Mouse (Mus musculus) kidney, adult 18-20 months (tissue): ENCODE data around the gene Cdk8.

Experiments
- DNase-seq: peaks from one replicate; pipeline ENCODE4 v3.0.0; 2021

Cdk8 gene

DNA sequence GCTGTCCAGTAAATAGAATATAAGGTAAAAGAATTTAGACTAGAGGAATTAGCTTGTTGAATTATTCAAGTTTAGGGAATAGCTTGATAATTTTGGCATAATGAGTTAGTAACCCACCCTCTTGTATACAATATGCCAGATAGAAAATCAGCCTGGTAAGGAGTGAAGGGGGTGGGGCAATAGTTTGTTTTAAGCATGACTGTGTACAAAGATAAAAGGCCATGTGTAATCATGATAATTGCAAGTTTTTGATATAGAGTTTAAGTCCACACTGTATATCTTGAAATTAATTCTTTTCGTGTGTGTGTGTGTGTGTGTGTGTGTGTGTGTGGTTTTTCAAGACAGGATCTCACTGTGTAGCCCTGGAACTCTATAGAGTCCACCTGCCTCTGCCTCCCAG, 3.3 kb downstream of the Cdk8 start:
- DNase-seq: no peak

DNA sequence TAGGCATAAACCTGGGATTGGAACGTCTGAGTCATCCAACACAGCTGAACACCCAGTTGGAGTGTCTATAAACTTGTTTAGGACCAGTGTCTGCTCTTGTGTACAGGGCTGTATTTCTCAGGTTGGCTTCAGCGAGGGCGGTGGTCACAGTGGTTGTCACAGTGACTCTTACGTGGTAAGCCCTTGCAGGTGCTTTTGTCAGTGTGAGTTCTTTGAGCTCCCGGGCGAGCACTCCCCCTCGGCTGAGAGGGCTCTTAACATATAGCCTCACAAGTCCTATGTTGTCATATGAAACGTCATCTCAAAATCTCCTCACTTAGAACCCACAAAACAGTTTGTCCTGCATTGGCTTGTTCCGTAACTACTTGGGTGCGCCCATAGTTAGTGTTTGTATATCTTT, 7.2 kb downstream of the Cdk8 start:
- DNase-seq: no peak

DNA sequence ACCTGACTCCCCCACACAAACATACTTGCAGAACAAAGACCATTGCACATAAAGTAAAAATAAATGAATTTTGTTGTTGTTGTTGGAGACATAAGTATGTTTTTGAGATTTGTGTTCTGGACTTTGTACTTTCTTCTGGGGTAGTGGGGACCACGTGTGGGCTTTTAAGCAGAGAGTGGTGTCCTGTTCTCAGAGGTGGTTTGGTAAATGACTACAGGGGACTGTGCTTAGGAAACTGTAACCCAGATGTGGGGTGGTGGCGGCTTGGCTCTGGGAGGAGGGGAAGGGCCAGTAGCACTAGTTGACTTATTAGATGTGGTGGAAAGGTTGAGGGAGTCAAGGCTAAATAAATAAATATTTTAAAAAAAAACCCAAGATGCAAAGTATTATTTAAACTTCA, 9.7 kb downstream of the Cdk8 start:
- no peak for DNase-seq

DNA sequence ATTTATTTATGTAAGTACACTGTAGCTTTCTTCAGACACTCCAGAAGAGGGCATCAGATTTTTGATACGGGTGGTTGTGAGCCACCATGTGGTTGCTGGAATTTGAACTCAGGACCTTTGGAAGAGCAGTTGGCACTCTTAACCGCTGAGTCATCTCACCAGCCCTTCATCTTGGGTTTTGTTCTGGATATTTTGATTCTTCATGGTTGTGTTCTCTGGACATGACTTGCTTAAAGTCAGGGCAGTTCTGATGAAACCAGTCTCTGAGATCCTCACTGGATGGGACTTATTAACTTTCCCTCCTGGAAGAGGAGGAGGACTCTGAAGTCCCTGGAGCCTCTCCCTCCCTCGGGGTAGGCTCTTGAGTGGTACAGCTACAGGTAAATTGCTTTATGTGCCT, 10.2 kb downstream of the Cdk8 start:
- DNase-seq: no peak

DNA sequence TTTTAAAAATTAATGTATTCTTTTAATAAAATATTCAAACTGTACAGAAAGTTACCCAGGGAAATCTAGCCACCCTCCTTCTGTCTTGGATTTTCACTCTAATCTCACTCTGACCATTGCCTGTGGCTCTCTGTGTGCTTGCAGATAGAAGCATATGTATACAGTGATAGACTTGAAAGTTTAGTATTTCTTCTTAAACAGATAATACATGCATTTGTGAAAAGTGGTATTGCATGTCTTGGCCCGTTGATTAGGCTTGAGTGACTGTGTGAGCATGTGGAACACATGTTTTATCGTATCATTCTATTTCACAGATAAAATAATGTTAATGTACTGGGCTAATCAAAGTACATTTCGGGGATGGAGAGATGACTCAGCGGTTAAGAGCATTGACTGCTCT, 14.2 kb downstream of the Cdk8 start:
- DNase-seq: no peak

DNA sequence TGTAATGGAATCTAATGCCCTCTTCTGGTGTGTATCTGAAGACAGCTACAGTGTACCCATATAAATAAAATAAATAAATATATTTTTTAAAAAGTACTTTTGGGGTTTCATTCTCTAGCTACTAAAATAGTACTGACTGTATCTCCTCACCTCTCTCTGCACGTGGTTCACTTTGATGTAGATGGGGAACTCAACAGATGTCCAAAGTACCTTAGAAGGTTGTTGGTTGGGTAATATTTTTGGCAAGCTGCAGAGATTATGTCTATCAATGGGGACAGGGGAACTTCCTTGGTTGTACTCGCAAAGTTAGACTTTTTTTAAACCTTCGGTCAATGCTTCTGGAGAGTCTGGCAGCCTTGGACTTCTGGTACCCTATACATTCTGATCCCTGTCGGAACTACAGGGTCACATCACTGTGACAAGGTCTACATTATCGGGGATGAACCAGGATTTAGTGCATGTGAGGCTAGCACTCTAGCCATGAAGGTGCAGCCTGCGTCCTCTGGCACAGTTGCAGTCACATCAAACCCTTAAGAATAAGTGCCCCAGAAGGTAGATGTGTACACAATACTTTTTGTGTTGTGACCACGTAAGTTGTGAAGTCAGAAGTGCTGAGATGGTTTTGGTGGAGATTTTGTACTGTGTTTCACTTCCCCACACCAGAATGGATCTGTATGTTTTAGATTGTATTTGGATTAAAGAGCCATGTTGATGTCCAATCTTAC, 14.8 kb downstream of the Cdk8 start:
- DNase-seq: no peak

DNA sequence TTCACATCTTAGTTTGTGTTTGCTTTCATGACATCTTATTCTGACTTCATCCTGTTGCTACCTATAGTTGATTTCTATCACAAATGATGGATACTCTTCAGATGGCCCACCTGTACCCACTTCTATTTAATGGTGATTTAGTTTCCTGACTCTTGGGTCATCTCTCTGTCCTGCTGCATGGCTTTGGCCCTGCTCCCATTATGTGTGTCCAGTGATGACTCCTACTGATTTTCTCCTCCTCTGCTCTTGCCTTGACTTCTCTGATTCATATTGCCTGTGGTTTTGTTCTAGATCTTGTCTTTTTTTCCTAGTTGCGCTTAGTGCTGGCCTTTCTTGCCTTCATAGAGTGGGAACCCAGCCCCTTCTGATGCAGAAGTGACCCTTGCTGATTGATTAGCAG, 15.4 kb downstream of the Cdk8 start:
- no peak for DNase-seq

DNA sequence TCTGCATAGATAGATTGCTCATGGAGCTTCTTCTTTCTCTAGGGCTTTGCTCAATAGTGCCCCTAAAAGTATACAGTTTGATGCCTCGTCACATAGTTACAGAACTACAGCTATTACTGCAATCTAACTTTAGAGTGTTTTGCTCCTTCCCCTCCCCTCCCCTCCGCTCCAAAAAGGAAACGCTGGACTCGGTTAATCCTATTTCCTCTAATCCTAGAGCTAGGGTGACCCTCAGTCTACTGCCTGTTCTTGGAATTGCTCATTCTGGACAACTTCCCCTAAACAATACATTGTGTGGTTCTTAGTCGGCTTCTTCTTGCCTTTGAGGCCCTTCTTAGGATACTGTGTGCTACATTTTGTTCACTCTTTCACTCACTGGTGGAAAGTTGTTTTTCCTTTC, 16.7 kb downstream of the Cdk8 start:
- DNase-seq: no peak

DNA sequence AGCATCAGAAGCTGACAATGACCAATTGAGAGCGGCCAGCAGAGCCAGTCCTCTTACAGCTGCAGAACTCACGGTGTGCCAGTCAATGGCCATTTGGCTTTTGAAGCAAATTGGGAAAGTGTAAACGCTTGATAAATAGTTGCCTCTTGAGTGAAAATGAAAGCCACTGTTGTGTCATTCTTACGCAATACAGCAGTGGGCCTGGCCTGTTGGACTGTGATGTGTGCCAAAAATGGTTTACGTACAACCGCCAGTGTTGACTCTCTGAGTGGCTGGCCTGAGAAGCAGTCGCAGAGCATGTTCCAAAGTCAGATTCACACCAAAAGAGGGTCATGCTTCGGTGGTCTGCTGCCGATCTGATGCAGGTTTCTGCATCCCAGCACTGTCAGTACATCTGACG, 17.7 kb downstream of the Cdk8 start:
- DNase-seq: no peak

DNA sequence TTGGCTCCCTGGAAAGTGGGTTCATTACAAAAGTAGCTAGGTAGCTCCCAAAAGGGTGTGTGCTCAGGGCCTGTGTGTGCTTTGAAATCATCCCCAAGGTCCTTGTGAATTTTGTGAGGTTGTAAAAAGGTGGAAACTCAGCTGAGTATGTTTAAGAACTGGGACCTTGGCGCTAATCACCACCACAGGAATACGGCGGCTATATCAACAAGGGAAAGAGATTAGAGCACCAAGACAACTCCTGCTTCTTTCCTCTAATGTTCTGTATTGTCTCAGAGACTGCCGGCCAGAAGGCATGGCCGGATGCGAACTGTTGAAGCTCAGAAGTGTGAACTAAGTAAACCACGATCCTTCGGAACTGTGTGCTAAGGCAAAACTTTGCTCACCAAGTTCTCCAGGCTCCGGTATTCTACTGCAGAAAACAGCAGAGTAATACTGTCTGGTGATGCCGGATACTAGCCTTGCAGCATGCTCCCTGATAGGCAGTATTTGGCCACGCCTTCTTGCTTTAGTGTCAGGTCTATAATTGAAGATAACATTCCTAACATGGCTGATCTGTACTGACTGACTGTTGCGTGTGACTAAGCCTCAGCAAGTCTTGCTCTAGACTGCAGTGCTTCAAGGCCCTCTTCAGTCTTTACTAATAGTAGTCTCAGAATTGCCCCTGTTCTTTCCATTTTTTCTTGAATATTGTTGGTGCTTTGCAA, 19.5 kb downstream of the Cdk8 start:
- DNase-seq: no peak

DNA sequence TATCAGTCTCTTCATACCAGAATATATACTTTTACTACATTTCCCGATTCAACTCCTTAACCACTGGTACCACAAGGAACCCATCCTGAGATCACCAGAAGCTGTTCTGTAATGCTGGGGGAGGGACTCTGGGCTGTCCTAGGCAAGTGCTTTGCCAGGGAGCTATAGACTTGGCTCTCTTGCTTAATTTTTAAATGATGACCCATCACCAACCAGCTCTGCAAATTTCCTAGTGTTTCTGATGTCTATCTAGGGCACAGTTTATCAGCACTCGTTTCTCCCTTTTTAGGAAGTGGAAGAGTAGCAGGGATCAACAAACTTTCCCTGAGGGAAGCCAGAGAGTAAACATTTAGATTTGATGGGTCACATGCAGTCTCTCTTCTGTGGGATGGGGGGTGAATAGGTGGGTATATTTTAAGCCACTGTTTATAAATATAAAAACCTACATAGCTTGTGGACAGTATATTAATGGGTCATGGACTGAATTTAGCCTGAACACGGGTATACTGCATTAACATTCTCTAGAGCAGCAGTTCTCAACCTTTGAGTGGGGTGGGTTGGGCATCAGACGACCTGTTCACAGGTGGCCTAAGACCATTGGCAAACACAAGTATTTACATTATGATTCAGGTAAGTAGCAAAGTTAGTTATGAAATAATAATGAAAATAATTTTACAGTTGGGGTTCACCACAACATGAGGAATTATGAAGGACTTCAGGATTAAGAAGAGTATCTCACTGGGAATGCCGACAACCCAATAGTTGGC, 20.8 kb downstream of the Cdk8 start:
- no peak for DNase-seq

DNA sequence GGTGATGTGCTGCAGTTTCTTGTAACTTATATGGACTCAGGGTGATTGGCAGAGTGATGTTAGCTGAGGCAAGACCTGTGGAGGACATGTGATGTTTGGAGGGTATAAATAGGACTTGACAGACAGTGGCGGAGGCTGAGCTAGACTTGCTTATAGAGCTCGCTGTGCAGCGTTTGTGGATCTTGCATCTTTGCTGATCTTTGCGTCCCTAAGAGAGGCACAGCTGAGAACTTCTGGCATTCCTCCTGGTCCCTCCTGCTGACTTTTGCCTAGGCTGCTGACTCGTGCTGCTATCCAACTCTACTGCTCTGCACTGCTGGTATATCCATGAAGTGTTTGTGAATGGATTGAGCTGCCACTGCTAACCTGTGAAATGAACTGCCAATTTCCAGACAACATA, 22.6 kb downstream of the Cdk8 start:
- DNase-seq: no peak

DNA sequence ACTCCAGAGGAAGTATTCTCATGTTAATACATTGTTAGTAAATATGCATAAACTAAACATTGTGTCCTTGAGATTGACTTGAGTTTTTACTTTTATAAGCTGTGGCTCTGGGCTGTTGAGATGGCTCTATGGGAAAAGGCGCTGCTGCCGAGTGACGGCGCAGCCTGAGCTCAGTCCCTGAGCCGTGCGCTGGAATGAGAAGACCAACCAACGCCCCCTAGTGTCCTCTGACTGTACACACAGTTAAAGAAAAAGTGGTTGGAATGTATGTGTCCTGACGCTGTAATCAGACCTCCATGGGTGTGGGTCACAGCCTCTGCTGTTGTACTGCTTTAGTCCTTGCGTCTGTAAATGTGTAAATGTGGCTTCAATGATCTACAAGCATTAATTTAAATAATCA, 29.0 kb downstream of the Cdk8 start:
- no peak for DNase-seq

DNA sequence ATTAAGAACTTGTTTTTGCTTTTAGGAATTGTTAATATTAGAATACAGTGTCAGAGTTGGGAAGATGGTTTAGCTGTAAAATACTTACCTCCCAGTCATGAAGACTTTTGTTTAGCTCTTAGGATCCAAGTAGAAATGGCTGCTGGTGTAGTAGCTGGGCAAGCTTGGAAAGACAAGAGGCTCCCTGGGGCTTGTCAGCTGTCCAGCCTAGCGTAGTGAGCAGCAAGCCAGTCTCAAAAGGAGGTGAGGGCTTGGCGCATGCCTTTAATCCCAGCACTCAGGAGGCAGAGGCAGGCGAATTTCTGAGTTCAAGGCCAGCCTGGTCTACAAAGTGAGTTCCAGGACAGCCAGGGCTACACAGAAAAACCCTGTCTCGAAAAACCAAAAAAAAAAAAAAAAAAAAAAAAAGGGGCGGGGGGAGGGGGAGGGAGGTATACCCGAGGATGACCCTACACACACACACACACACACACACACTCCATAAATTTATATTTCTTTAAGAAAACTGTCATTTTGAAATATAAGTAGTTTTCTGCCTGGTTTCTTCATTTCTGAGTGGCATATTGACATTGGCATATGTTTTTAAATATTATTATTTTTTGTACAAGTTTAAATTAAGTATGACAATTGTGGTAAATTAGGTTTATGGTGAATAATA, 35.0 kb downstream of the Cdk8 start:
- no peak for DNase-seq

DNA sequence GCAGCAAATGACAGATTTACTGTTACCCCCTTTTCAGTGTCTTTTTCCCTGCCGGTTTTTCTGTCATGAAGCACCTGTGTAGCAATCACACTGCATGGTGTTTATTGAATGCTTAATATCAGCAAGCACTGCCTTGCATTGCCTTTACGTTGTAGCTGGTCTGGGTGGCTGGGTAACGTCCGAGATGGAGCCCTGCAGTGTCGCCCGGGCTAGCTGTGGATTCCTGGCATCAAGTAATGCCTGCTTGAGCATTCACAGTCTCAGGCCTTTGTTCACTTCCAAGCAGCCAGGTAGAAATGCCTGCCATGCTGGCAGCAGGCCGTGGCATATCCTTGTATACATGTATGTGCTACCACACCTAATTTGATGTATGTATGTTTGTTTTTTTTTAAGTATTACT, 36.7 kb downstream of the Cdk8 start:
- no peak for DNase-seq

DNA sequence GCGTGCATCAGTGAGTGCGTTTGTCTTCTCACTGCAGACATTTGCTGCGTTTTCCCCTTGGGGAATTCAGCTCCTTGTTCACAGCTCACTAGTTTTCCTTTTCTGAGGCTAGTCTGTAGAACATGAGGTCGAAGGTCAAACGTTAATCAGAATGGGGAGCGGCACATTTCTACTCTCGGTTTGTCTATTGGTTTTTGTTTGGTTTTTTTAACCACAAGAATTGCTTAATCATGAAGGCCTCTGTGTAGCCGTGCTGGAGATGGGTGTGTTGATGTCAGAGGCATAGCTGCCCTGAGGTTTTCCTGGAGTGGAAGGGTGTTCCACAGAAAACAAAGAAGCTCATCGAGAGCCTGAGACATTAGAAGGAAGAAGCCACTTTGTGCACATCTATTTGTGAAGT, 39.6 kb downstream of the Cdk8 start:
- DNase-seq: no peak

DNA sequence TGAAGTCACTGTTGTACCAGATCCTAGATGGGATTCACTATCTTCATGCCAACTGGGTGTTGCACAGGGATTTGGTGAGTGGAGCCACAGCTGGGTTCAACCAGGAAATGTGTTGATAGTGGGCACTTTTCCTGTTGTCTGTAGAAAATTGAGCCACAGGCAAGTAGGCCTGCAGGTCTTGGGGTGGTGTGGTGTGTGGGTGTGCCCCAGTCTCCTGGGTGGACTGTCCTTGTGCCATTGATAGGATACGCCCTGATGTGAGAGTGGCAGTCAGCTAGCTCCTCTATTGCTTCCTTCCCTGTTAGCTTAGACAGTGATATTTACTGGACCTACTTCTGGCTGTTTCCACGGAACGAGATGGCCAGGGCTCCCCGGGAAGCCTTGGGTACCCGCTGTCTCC, 40.6 kb downstream of the Cdk8 start:
- no peak for DNase-seq

DNA sequence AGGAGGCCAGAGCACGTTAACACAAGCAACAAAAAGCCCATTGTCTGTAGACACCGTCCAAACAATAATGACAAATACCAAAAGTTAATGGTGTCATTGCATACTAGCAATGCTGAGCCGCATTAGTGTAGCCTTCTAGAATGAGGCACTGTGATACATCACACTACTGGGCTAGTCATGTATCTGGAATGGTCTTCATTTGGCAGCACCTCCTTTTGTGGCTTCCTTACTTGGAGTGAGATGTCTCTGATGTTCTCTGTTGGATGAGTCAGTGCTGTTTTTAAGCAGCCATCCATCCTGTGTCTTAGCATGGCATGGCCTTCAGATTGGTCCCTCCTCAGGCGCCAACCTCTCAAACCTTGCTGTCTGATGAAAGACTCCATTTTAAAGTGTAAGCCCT, 42.1 kb downstream of the Cdk8 start:
- no peak for DNase-seq

DNA sequence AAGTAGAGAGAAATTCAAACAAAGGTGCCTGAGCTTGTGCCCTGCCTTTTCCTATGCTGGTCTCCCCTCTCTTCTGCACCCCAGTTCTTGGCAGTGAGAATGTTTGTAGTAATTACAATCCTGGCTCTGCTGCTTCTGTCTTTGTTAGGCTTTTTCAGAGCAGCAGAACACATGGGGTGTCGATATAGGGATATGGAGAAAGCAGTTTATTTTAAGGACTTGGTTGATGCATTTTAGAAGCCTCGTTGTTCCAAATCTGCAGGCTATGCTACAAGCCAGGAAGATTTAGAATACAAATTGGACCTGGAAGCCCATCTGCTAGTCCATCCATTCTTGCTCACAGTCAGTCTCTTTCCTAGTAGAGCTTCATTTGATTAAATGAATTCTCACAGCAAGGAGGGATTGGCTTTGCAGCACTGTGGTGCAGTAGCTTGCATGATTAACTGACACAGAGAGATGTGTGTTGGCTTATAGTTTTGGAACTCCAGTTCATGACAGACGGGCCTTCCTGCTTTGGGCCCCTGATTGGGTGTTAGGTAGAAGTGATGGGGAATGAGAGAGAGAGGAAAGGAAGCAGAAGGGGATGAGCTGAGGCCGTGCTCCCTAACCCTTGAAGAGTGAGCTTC, 43.5 kb downstream of the Cdk8 start:
- no peak for DNase-seq

DNA sequence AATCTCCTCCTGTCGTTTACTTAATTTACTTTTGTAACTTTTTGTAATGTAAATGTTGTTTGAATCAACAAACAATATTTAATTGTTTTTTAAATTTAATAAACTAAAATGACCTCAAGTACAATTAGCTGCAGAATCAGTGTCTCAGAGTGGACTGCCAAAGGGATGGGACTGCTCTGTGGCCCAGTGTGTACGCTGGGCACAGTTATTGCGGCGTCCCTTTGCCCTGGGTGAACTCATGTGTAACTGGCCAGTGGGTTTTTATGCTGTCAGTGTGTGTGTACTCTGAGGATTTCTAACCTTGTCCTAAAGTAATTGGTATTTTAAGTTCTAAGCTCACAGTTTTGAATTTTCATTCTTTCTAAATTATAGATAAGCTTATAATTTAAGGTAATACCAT, 46.5 kb downstream of the Cdk8 start:
- DNase-seq: no peak

DNA sequence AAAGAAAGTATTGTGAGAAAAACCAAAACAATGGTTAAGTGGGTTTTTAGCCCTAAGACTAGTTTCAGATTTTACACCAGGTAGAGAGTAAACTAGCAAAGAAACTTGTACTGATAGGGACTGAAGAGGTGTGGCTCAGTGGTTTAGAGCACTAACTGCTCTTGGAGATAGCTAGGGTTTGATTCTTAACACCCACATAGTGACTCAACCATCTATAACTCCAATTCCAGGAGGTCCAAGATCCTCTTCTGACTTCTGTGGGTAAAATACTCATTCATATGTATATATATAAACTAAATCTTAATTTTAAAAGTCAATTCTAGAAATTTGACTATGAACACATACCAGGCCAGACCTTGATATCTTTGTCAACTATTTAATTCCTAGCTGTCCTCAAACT, 49.0 kb downstream of the Cdk8 start:
- DNase-seq: no peak

DNA sequence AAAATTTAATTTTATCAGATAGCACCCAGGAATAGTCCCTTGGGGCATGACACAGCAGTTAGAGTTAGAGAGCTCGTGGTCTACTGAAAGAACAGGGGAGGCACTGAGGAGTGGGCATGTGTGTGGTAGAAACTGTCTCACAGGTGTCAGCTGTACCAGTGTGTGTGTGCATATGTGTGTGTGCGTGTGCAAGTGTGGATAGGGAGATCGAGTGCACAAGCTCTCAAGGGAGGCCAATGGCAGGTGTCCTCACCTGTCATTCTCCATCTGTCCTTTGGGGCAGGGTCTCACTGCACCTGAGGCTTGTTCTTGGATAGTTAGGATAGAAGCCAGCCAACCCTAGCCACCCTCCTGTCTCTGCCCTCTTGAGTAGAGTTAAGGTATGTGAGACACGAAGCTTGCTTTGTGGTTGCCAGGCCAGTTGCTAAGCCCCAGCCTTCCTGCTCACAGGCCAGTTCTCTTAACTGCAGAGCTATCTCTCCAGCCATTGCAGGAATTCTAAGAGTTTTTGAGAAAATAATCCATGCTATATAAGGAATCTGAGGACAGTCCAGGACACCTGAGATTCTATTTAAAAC, 50.3 kb downstream of the Cdk8 start:
- DNase-seq: no peak
